Mouse (Mus musculus): ENCODE data around the gene Spata31d1d. TPM values are rescaled to one million over a fixed set of nuclear protein-coding genes. Genes with fewer than 3 reads are reported as not detected.

Gene Spata31d1d
- polyA plus RNA-seq, 1 experiment from 2014 or later, result not detected

- H3K27ac ChIP-seq, result no peak overlapping the region
- no peak overlapping the region for H3K4me3 ChIP-seq
- 87% methylated on average over 3 of the region's 3 CpGs for WGBS
- no peaks in the 10 kb centered on the region for H3K36me3 ChIP-seq
- no peaks in the 10 kb centered on the region for H3K9me3 ChIP-seq
- no peak for DNase-seq (ENCODE audit: low spot score)
- no peaks in the 10 kb centered on the region for H3K4me1 ChIP-seq
- no peaks in the 10 kb centered on the region for H3K27me3 ChIP-seq (ENCODE audit: insufficient read depth, poor library complexity, severe bottlenecking)
Observed at GRCm38 (mm10) chr13:59689843-59690242, 41.7 kb downstream of the Spata31d1d start.

- Histone ChIP-seq H3K27ac (no peak overlapping the region), H3K4me3 (no peak overlapping the region), H3K36me3 (no peaks in the 10 kb centered on the region), H3K9me3 (no peaks in the 10 kb centered on the region), H3K4me1 (no peaks in the 10 kb centered on the region), H3K27me3 (ENCODE audit: insufficient read depth, poor library complexity, severe bottlenecking) (no peaks in the 10 kb centered on the region)
- 71% methylated on average over 9 of the region's 9 CpGs for WGBS
- no peak for DNase-seq (ENCODE audit: low spot score)
Observed at GRCm38 (mm10) chr13:59689313-59689712, 42.2 kb downstream of the Spata31d1d start.

- DNase-seq (ENCODE audit: low spot score), result no peak
- WGBS, result 31% methylated on average over 13 of the region's 13 CpGs
- H3K4me3 ChIP-seq, result peak overlapping the region; percentile 29; the same call in 1 of the 2 replicates
- peak overlapping the region; percentile 48; the same call in 1 of the 2 replicates for H3K27ac ChIP-seq
- no peaks in the 10 kb centered on the region for H3K27me3 ChIP-seq (ENCODE audit: insufficient read depth, poor library complexity, severe bottlenecking)
- H3K9me3 ChIP-seq, result no peaks in the 10 kb centered on the region
- no peaks in the 10 kb centered on the region for H3K36me3 ChIP-seq
- no peaks in the 10 kb centered on the region for H3K4me1 ChIP-seq
Observed at GRCm38 (mm10) chr13:59688338-59688770, 43.2 kb downstream of the Spata31d1d start.

- WGBS, result 88% methylated on average over 3 of the region's 3 CpGs
- DNase-seq (ENCODE audit: low spot score), result no peak
- 0 out of 2 replicates have a peak, but pooled peaks cover 4% of the 10 kb centered on the region for H3K27me3 ChIP-seq (ENCODE audit: insufficient read depth, poor library complexity, severe bottlenecking)
- no peaks in the 10 kb centered on the region for H3K9me3 ChIP-seq
- H3K27ac ChIP-seq, result no peak overlapping the region
- H3K4me3 ChIP-seq, result no peak overlapping the region
- no peaks in the 10 kb centered on the region for H3K36me3 ChIP-seq
- H3K4me1 ChIP-seq, result peaks cover 4% of the 10 kb centered on the region
Observed at GRCm38 (mm10) chr13:59685236-59685635, 46.3 kb downstream of the Spata31d1d start.

GRCm38 (mm10) chr13:59682629-59683028 lies 48.9 kb downstream of the Spata31d1d start:
- H3K36me3 ChIP-seq, result no peaks in the 10 kb centered on the region
- H3K9me3 ChIP-seq, result no peaks in the 10 kb centered on the region
- H3K4me3 ChIP-seq, result no peak overlapping the region
- H3K27me3 ChIP-seq (ENCODE audit: insufficient read depth, poor library complexity, severe bottlenecking), result 0 out of 2 replicates have a peak, but pooled peaks cover 4% of the 10 kb centered on the region
- peaks cover 4% of the 10 kb centered on the region for H3K4me1 ChIP-seq
- no peak for DNase-seq (ENCODE audit: low spot score)
- no peak overlapping the region for H3K27ac ChIP-seq
- 19% methylated on average over 7 of the region's 7 CpGs for WGBS

- Histone ChIP-seq H3K4me1 (peaks cover 4% of the 10 kb centered on the region), H3K36me3 (no peaks in the 10 kb centered on the region), H3K27ac (no peak overlapping the region), H3K9me3 (no peaks in the 10 kb centered on the region), H3K4me3 (no peak overlapping the region), H3K27me3 (ENCODE audit: insufficient read depth, poor library complexity, severe bottlenecking) (0 out of 2 replicates have a peak, but pooled peaks cover 4% of the 10 kb centered on the region)
- DNase-seq (ENCODE audit: low spot score), result no peak
- WGBS, result 58% methylated on average over 4 of the region's 4 CpGs
Observed at GRCm38 (mm10) chr13:59679908-59680307, 51.6 kb downstream of the Spata31d1d start.

GRCm38 (mm10) chr13:59679306-59679705 lies 52.2 kb downstream of the Spata31d1d start:
- 41% methylated on average over 4 of the region's 4 CpGs for WGBS
- H3K9me3 ChIP-seq, result no peaks in the 10 kb centered on the region
- H3K27ac ChIP-seq, result no peak overlapping the region
- 0 out of 2 replicates have a peak, but pooled peaks cover 4% of the 10 kb centered on the region for H3K27me3 ChIP-seq (ENCODE audit: insufficient read depth, poor library complexity, severe bottlenecking)
- no peaks in the 10 kb centered on the region for H3K36me3 ChIP-seq
- H3K4me3 ChIP-seq, result no peak overlapping the region
- no peak for DNase-seq (ENCODE audit: low spot score)
- peaks cover 10% of the 10 kb centered on the region for H3K4me1 ChIP-seq

- H3K4me1 ChIP-seq, result peaks cover 20% of the 10 kb centered on the region
- H3K27ac ChIP-seq, result no peak overlapping the region
- no peaks in the 10 kb centered on the region for H3K9me3 ChIP-seq
- no peaks in the 10 kb centered on the region for H3K36me3 ChIP-seq
- no peaks in the 10 kb centered on the region for H3K27me3 ChIP-seq (ENCODE audit: insufficient read depth, poor library complexity, severe bottlenecking)
- H3K4me3 ChIP-seq, result no peak overlapping the region
- WGBS, result 78% methylated on average over 12 of the region's 12 CpGs
- no peak for DNase-seq (ENCODE audit: low spot score)
Observed at GRCm38 (mm10) chr13:59676316-59677229, 55.0 kb downstream of the Spata31d1d start.

Other genes starting within 250 kb of the Spata31d1d start
- 8.8 and 14.4 TPM in 2 replicates for gene Agtpbp1, start 146.5 kb downstream of the Spata31d1d start, polyA plus RNA-seq (2016; fragmentation: Nextera tagmentation; extraction: Ambion mirVana)
- 78.9 and 92.6 TPM in 2 replicates for gene Naa35, start 146.5 kb downstream of the Spata31d1d start, polyA plus RNA-seq (2016; fragmentation: Nextera tagmentation; extraction: Ambion mirVana)
- 72.4 and 74.5 TPM in 2 replicates for gene Golm1, start 55.9 kb downstream of the Spata31d1d start, polyA plus RNA-seq (2016; fragmentation: Nextera tagmentation; extraction: Ambion mirVana)
- gene 4921517D22Rik, start 37.6 kb downstream of the Spata31d1d start, polyA plus RNA-seq (2016; fragmentation: Nextera tagmentation; extraction: Ambion mirVana), result not detected in 2 replicates
- gene Spata31d1a, start 21.4 kb downstream of the Spata31d1d start, polyA plus RNA-seq (2016; fragmentation: Nextera tagmentation; extraction: Ambion mirVana), result 0.02 and 0.05 TPM in 2 replicates
- not detected in 2 replicates for gene Spata31d1b, start 19.5 kb downstream of the Spata31d1d start, polyA plus RNA-seq (2016; fragmentation: Nextera tagmentation; extraction: Ambion mirVana)
- 0.23 TPM in 1 of 2 replicates, not detected in the other for gene 1700014D04Rik, start 15.0 kb upstream of the Spata31d1d start, polyA plus RNA-seq (2016; fragmentation: Nextera tagmentation; extraction: Ambion mirVana)
- 128 and 154 TPM in 2 replicates for gene Isca1, start 38.1 kb upstream of the Spata31d1d start, polyA plus RNA-seq (2016; fragmentation: Nextera tagmentation; extraction: Ambion mirVana)
- gene Gm49354, start 50.5 kb upstream of the Spata31d1d start, polyA plus RNA-seq (2016; fragmentation: Nextera tagmentation; extraction: Ambion mirVana), result not detected in 2 replicates
- gene Tut7, start 91.4 kb upstream of the Spata31d1d start, polyA plus RNA-seq (2016; fragmentation: Nextera tagmentation; extraction: Ambion mirVana), result 37.2 and 39.6 TPM in 2 replicates